Mouse (Mus musculus): Measurements from ENCODE around the gene Anks1b. TPM values are rescaled to one million over a fixed set of nuclear protein-coding genes. Genes with fewer than 3 reads are reported as not detected.

The Anks1b gene
- polyA plus RNA-seq, 1 experiment from 2014 or later: 3.0 TPM

- Histone ChIP-seq H3K4me1 (ENCODE audit: control insufficient read depth, insufficient read depth, low read length) (no peaks in the 10 kb centered on the region), H3K27ac (replicated peaks; ENCODE audit: low read depth, low read length) (no peak overlapping the region), H3K4me2 (ENCODE audit: low read depth, low read length) (no peak overlapping the region), H3K4me3 (ENCODE audit: low read depth, low read length) (no peak overlapping the region), H3K9ac (replicated peaks; ENCODE audit: low read length) (no peak overlapping the region), H3K9me3 (replicated peaks; ENCODE audit: control insufficient read depth, low read length) (no peaks in the 10 kb centered on the region), H3K36me3 (replicated peaks; ENCODE audit: control insufficient read depth, insufficient read depth, low read depth, low read length) (no peaks in the 10 kb centered on the region), H3K27me3 (ENCODE audit: control insufficient read depth, insufficient read depth, low read length) (no peaks in the 10 kb centered on the region)
- ATAC-seq (replicated peaks; ENCODE audit: insufficient number of reproducible peaks, low FRiP score, low TSS enrichment, low read depth) (no peak), DNase-seq (ENCODE audit: low spot score) (peak; percentile 13)
- 47% methylated on average over 7 of the region's 7 CpGs for WGBS
These were observed 689.6 kb downstream of the Anks1b start for GRCm38 (mm10) chr10:90562906-90563305.

- no peak overlapping the region for H3K27ac ChIP-seq (replicated peaks; ENCODE audit: low read depth, low read length)
- peak; percentile 88 for ATAC-seq (replicated peaks; ENCODE audit: insufficient number of reproducible peaks, low FRiP score, low TSS enrichment, low read depth)
- 40% methylated on average over 29 of the region's 29 CpGs for WGBS
- H3K4me3 ChIP-seq (ENCODE audit: low read depth, low read length): no peak overlapping the region
- no peak overlapping the region for H3K9ac ChIP-seq (replicated peaks; ENCODE audit: low read length)
- no peaks in the 10 kb centered on the region for H3K9me3 ChIP-seq (replicated peaks; ENCODE audit: control insufficient read depth, low read length)
- DNase-seq (ENCODE audit: low spot score): peak; percentile 28
- H3K4me1 ChIP-seq (ENCODE audit: control insufficient read depth, insufficient read depth, low read length): no peaks in the 10 kb centered on the region
- H3K4me2 ChIP-seq (ENCODE audit: low read depth, low read length): peak overlapping the region; percentile 25
- H3K27me3 ChIP-seq (ENCODE audit: control insufficient read depth, insufficient read depth, low read length): no peaks in the 10 kb centered on the region
- no peaks in the 10 kb centered on the region for H3K36me3 ChIP-seq (replicated peaks; ENCODE audit: control insufficient read depth, insufficient read depth, low read depth, low read length)
These were observed 703.1 kb downstream of the Anks1b start for GRCm38 (mm10) chr10:90576191-90577098.

- Histone ChIP-seq H3K4me2 (ENCODE audit: low read depth, low read length) (peak overlapping the region; percentile 25), H3K4me1 (ENCODE audit: control insufficient read depth, insufficient read depth, low read length) (no peaks in the 10 kb centered on the region), H3K9ac (replicated peaks; ENCODE audit: low read length) (no peak overlapping the region), H3K9me3 (replicated peaks; ENCODE audit: control insufficient read depth, low read length) (no peaks in the 10 kb centered on the region), H3K27me3 (ENCODE audit: control insufficient read depth, insufficient read depth, low read length) (no peaks in the 10 kb centered on the region), H3K36me3 (replicated peaks; ENCODE audit: control insufficient read depth, insufficient read depth, low read depth, low read length) (no peaks in the 10 kb centered on the region), H3K4me3 (ENCODE audit: low read depth, low read length) (no peak overlapping the region), H3K27ac (replicated peaks; ENCODE audit: low read depth, low read length) (no peak overlapping the region)
- DNase-seq (ENCODE audit: low spot score): no peak
- no peak for ATAC-seq (replicated peaks; ENCODE audit: insufficient number of reproducible peaks, low FRiP score, low TSS enrichment, low read depth)
- WGBS: 77% methylated on average over 6 of the region's 6 CpGs
These were observed 703.8 kb downstream of the Anks1b start for GRCm38 (mm10) chr10:90577099-90577461.

GRCm38 (mm10) chr10:90577777-90578176 lies 704.5 kb downstream of the Anks1b start:
- DNase-seq (ENCODE audit: low spot score) (no peak), ATAC-seq (replicated peaks; ENCODE audit: insufficient number of reproducible peaks, low FRiP score, low TSS enrichment, low read depth) (no peak)
- WGBS: 84% methylated on average over 9 of the region's 9 CpGs
- Histone ChIP-seq H3K4me2 (ENCODE audit: low read depth, low read length) (no peak overlapping the region), H3K27me3 (ENCODE audit: control insufficient read depth, insufficient read depth, low read length) (no peaks in the 10 kb centered on the region), H3K9me3 (replicated peaks; ENCODE audit: control insufficient read depth, low read length) (no peaks in the 10 kb centered on the region), H3K9ac (replicated peaks; ENCODE audit: low read length) (no peak overlapping the region), H3K4me1 (ENCODE audit: control insufficient read depth, insufficient read depth, low read length) (no peaks in the 10 kb centered on the region), H3K36me3 (replicated peaks; ENCODE audit: control insufficient read depth, insufficient read depth, low read depth, low read length) (no peaks in the 10 kb centered on the region), H3K27ac (replicated peaks; ENCODE audit: low read depth, low read length) (no peak overlapping the region), H3K4me3 (ENCODE audit: low read depth, low read length) (no peak overlapping the region)

GRCm38 (mm10) chr10:90579970-90580369 lies 706.7 kb downstream of the Anks1b start:
- Histone ChIP-seq H3K27me3 (ENCODE audit: control insufficient read depth, insufficient read depth, low read length) (no peaks in the 10 kb centered on the region), H3K27ac (replicated peaks; ENCODE audit: low read depth, low read length) (no peak overlapping the region), H3K4me1 (ENCODE audit: control insufficient read depth, insufficient read depth, low read length) (no peaks in the 10 kb centered on the region), H3K4me2 (ENCODE audit: low read depth, low read length) (no peak overlapping the region), H3K9ac (replicated peaks; ENCODE audit: low read length) (no peak overlapping the region), H3K9me3 (replicated peaks; ENCODE audit: control insufficient read depth, low read length) (no peaks in the 10 kb centered on the region), H3K4me3 (ENCODE audit: low read depth, low read length) (no peak overlapping the region), H3K36me3 (replicated peaks; ENCODE audit: control insufficient read depth, insufficient read depth, low read depth, low read length) (no peaks in the 10 kb centered on the region)
- DNase-seq (ENCODE audit: low spot score) (no peak), ATAC-seq (replicated peaks; ENCODE audit: insufficient number of reproducible peaks, low FRiP score, low TSS enrichment, low read depth) (no peak)
- WGBS: 87% methylated on average over 5 of the region's 5 CpGs

GRCm38 (mm10) chr10:90584052-90584451 lies 710.7 kb downstream of the Anks1b start:
- H3K9ac ChIP-seq (replicated peaks; ENCODE audit: low read length): no peak overlapping the region
- no peak overlapping the region for H3K27ac ChIP-seq (replicated peaks; ENCODE audit: low read depth, low read length)
- H3K27me3 ChIP-seq (ENCODE audit: control insufficient read depth, insufficient read depth, low read length): no peaks in the 10 kb centered on the region
- H3K36me3 ChIP-seq (replicated peaks; ENCODE audit: control insufficient read depth, insufficient read depth, low read depth, low read length): no peaks in the 10 kb centered on the region
- H3K4me3 ChIP-seq (ENCODE audit: low read depth, low read length): no peak overlapping the region
- DNase-seq (ENCODE audit: low spot score) (no peak), ATAC-seq (replicated peaks; ENCODE audit: insufficient number of reproducible peaks, low FRiP score, low TSS enrichment, low read depth) (no peak)
- 78% methylated on average over 4 of the region's 4 CpGs for WGBS
- no peak overlapping the region for H3K4me2 ChIP-seq (ENCODE audit: low read depth, low read length)
- no peaks in the 10 kb centered on the region for H3K4me1 ChIP-seq (ENCODE audit: control insufficient read depth, insufficient read depth, low read length)
- H3K9me3 ChIP-seq (replicated peaks; ENCODE audit: control insufficient read depth, low read length): no peaks in the 10 kb centered on the region

- 21% methylated on average over 3 of the region's 3 CpGs for WGBS
- Histone ChIP-seq H3K4me1 (ENCODE audit: control insufficient read depth, insufficient read depth, low read length) (no peaks in the 10 kb centered on the region), H3K9me3 (replicated peaks; ENCODE audit: control insufficient read depth, low read length) (no peaks in the 10 kb centered on the region), H3K36me3 (replicated peaks; ENCODE audit: control insufficient read depth, insufficient read depth, low read depth, low read length) (no peaks in the 10 kb centered on the region), H3K27ac (replicated peaks; ENCODE audit: low read depth, low read length) (no peak overlapping the region), H3K27me3 (ENCODE audit: control insufficient read depth, insufficient read depth, low read length) (no peaks in the 10 kb centered on the region), H3K4me2 (ENCODE audit: low read depth, low read length) (no peak overlapping the region), H3K9ac (replicated peaks; ENCODE audit: low read length) (no peak overlapping the region), H3K4me3 (ENCODE audit: low read depth, low read length) (no peak overlapping the region)
- ATAC-seq (replicated peaks; ENCODE audit: insufficient number of reproducible peaks, low FRiP score, low TSS enrichment, low read depth) (no peak; the same call in 1 of the 2 replicates), DNase-seq (ENCODE audit: low spot score) (peak; percentile 62)
These were observed 722.8 kb downstream of the Anks1b start for GRCm38 (mm10) chr10:90596142-90596541.

- DNase-seq (ENCODE audit: low spot score) (peak; percentile 5), ATAC-seq (replicated peaks; ENCODE audit: insufficient number of reproducible peaks, low FRiP score, low TSS enrichment, low read depth) (no peak; the same call in 1 of the 2 replicates)
- Histone ChIP-seq H3K9me3 (replicated peaks; ENCODE audit: control insufficient read depth, low read length) (no peaks in the 10 kb centered on the region), H3K4me2 (ENCODE audit: low read depth, low read length) (no peak overlapping the region), H3K9ac (replicated peaks; ENCODE audit: low read length) (no peak overlapping the region), H3K4me1 (ENCODE audit: control insufficient read depth, insufficient read depth, low read length) (no peaks in the 10 kb centered on the region), H3K27ac (replicated peaks; ENCODE audit: low read depth, low read length) (no peak overlapping the region), H3K36me3 (replicated peaks; ENCODE audit: control insufficient read depth, insufficient read depth, low read depth, low read length) (no peaks in the 10 kb centered on the region), H3K4me3 (ENCODE audit: low read depth, low read length) (no peak overlapping the region), H3K27me3 (ENCODE audit: control insufficient read depth, insufficient read depth, low read length) (no peaks in the 10 kb centered on the region)
- 29% methylated on average over 3 of the region's 3 CpGs for WGBS
These were observed 723.3 kb downstream of the Anks1b start for GRCm38 (mm10) chr10:90596576-90596975.

All from embryonic facial prominence, embryonic 11.5 days (tissue).